Mouse (Mus musculus): ENCODE data around the gene Kcp. TPM values are rescaled to one million over a fixed set of nuclear protein-coding genes. Genes with fewer than 3 reads are reported as not detected.

Kcp gene
- polyA plus RNA-seq, 1 experiment, result 3.1 TPM

GRCm38 (mm10) chr6:29528561-29529443 lies 21.1 kb upstream of the Kcp start:
- no peaks in the 10 kb centered on the region for H3K36me3 ChIP-seq (ENCODE audit: control insufficient read depth, insufficient read depth, low read length)
- TF ChIP-seq CTCF (IDR thresholded peaks at IDR 0.05; ENCODE audit: control insufficient read depth, insufficient read depth, insufficient replicate concordance, low read depth, low read length) (no peak), POLR2A (IDR thresholded peaks at IDR 0.05; ENCODE audit: control insufficient read depth, low read depth, low read length) (no peak)
- no peak overlapping the region for H3K4me3 ChIP-seq (ENCODE audit: control insufficient read depth, low read depth, low read length)
- peaks cover 2% of the 10 kb centered on the region; the same call in 1 of the 2 replicates for H3K27me3 ChIP-seq (ENCODE audit: control insufficient read depth, insufficient read depth, low read length)
- no peak overlapping the region for H3K27ac ChIP-seq (ENCODE audit: control insufficient read depth, insufficient read depth, low read depth, low read length)
- H3K4me1 ChIP-seq (ENCODE audit: control insufficient read depth, insufficient read depth, low read length), result peaks cover 20% of the 10 kb centered on the region

GRCm38 (mm10) chr6:29528165-29528505 lies 20.4 kb upstream of the Kcp start:
- H3K36me3 ChIP-seq (ENCODE audit: control insufficient read depth, insufficient read depth, low read length), result no peaks in the 10 kb centered on the region
- peaks cover 2% of the 10 kb centered on the region; the same call in 1 of the 2 replicates for H3K27me3 ChIP-seq (ENCODE audit: control insufficient read depth, insufficient read depth, low read length)
- peaks cover 20% of the 10 kb centered on the region for H3K4me1 ChIP-seq (ENCODE audit: control insufficient read depth, insufficient read depth, low read length)
- TF ChIP-seq POLR2A (IDR thresholded peaks at IDR 0.05; ENCODE audit: control insufficient read depth, low read depth, low read length), result no peak
- TF ChIP-seq CTCF (IDR thresholded peaks at IDR 0.05; ENCODE audit: control insufficient read depth, insufficient read depth, insufficient replicate concordance, low read depth, low read length), result no peak
- H3K27ac ChIP-seq (ENCODE audit: control insufficient read depth, insufficient read depth, low read depth, low read length), result no peak overlapping the region
- no peak overlapping the region for H3K4me3 ChIP-seq (ENCODE audit: control insufficient read depth, low read depth, low read length)

GRCm38 (mm10) chr6:29527361-29528164 lies 19.8 kb upstream of the Kcp start:
- peak overlapping the region; percentile 81 for H3K4me3 ChIP-seq (ENCODE audit: control insufficient read depth, low read depth, low read length)
- H3K36me3 ChIP-seq (ENCODE audit: control insufficient read depth, insufficient read depth, low read length), result no peaks in the 10 kb centered on the region
- no peak for TF ChIP-seq POLR2A (IDR thresholded peaks at IDR 0.05; ENCODE audit: control insufficient read depth, low read depth, low read length)
- no peak for TF ChIP-seq CTCF (IDR thresholded peaks at IDR 0.05; ENCODE audit: control insufficient read depth, insufficient read depth, insufficient replicate concordance, low read depth, low read length)
- peaks cover 20% of the 10 kb centered on the region for H3K4me1 ChIP-seq (ENCODE audit: control insufficient read depth, insufficient read depth, low read length)
- H3K27ac ChIP-seq (ENCODE audit: control insufficient read depth, insufficient read depth, low read depth, low read length), result no peak overlapping the region
- H3K27me3 ChIP-seq (ENCODE audit: control insufficient read depth, insufficient read depth, low read length), result peaks cover 2% of the 10 kb centered on the region; the same call in 1 of the 2 replicates

- peak within 1 kb of the TSS; percentile 81 for H3K4me3 ChIP-seq (ENCODE audit: control insufficient read depth, low read depth, low read length)
- peaks cover 2% of the 10 kb centered on the region; the same call in 1 of the 2 replicates for H3K27me3 ChIP-seq (ENCODE audit: control insufficient read depth, insufficient read depth, low read length)
- H3K4me1 ChIP-seq (ENCODE audit: control insufficient read depth, insufficient read depth, low read length), result peaks cover 20% of the 10 kb centered on the region
- H3K27ac ChIP-seq (ENCODE audit: control insufficient read depth, insufficient read depth, low read depth, low read length), result no peak within 1 kb of the TSS
- H3K36me3 ChIP-seq (ENCODE audit: control insufficient read depth, insufficient read depth, low read length), result no peaks in the 10 kb centered on the region
- TF ChIP-seq CTCF (IDR thresholded peaks at IDR 0.05; ENCODE audit: control insufficient read depth, insufficient read depth, insufficient replicate concordance, low read depth, low read length), result no peak
- no peak for TF ChIP-seq POLR2A (IDR thresholded peaks at IDR 0.05; ENCODE audit: control insufficient read depth, low read depth, low read length)
These were observed 18.8 kb upstream of the Kcp start, which contains the start of gene Irf5 for GRCm38 (mm10) chr6:29526281-29527251. TSS of gene Irf5 (plus strand) at chr6:29526625.

- Histone ChIP-seq H3K4me1 (ENCODE audit: control insufficient read depth, insufficient read depth, low read length) (peaks cover 20% of the 10 kb centered on the region), H3K27ac (ENCODE audit: control insufficient read depth, insufficient read depth, low read depth, low read length) (no peak overlapping the region), H3K4me3 (ENCODE audit: control insufficient read depth, low read depth, low read length) (no peak overlapping the region), H3K36me3 (ENCODE audit: control insufficient read depth, insufficient read depth, low read length) (no peaks in the 10 kb centered on the region), H3K27me3 (ENCODE audit: control insufficient read depth, insufficient read depth, low read length) (peaks cover 2% of the 10 kb centered on the region; the same call in 1 of the 2 replicates)
- TF ChIP-seq CTCF (IDR thresholded peaks at IDR 0.05; ENCODE audit: control insufficient read depth, insufficient read depth, insufficient replicate concordance, low read depth, low read length) (peak; percentile 67; the same call in 1 of the 2 replicates), POLR2A (IDR thresholded peaks at IDR 0.05; ENCODE audit: control insufficient read depth, low read depth, low read length) (no peak)
These were observed 17.5 kb upstream of the Kcp start for GRCm38 (mm10) chr6:29525256-29525655.

GRCm38 (mm10) chr6:29524034-29524489 lies 16.3 kb upstream of the Kcp start:
- Histone ChIP-seq H3K27ac (ENCODE audit: control insufficient read depth, insufficient read depth, low read depth, low read length) (peak overlapping the region; percentile 28; the same call in 1 of the 2 replicates), H3K36me3 (ENCODE audit: control insufficient read depth, insufficient read depth, low read length) (no peaks in the 10 kb centered on the region), H3K4me1 (ENCODE audit: control insufficient read depth, insufficient read depth, low read length) (peaks cover 20% of the 10 kb centered on the region), H3K4me3 (ENCODE audit: control insufficient read depth, low read depth, low read length) (no peak overlapping the region), H3K27me3 (ENCODE audit: control insufficient read depth, insufficient read depth, low read length) (peaks cover 2% of the 10 kb centered on the region; the same call in 1 of the 2 replicates)
- TF ChIP-seq CTCF (IDR thresholded peaks at IDR 0.05; ENCODE audit: control insufficient read depth, insufficient read depth, insufficient replicate concordance, low read depth, low read length) (no peak), POLR2A (IDR thresholded peaks at IDR 0.05; ENCODE audit: control insufficient read depth, low read depth, low read length) (no peak)
